Mouse (Mus musculus) neural tube, embryonic 10.5 days (tissue): Measurements from ENCODE around the gene Tysnd1.
A peak's percentile ranks its signal among the peaks of the same experiment; 100 is the strongest.

Experiments
- DNase-seq: peaks from one replicate; pipeline ENCODE4 v3.0.0-alpha.2; 2017; ENCODE audit warnings: low spot score; ENCODE audit errors: extremely low spot score

Gene Tysnd1

GRCm38 (mm10) chr10:61694870-61695670 is at the start of gene Tysnd1:
TSS of gene Tysnd1 (plus strand) at chr10:61695514.
- DNase-seq: peak; percentile 91

GRCm38 (mm10) chr10:61646557-61646956 is 48.8 kb upstream of the Tysnd1 start:
- DNase-seq: no peak

- peak; percentile 93 for DNase-seq
Observed at GRCm38 (mm10) chr10:61647790-61648736, 47.3 kb upstream of the Tysnd1 start, which contains the start of gene Ppa1. TSS of gene Ppa1 (plus strand) at chr10:61648552.

- DNase-seq: no peak
Observed at GRCm38 (mm10) chr10:61648737-61649645, 46.3 kb upstream of the Tysnd1 start.

- DNase-seq: no peak
Observed at GRCm38 (mm10) chr10:61654105-61654504, 41.2 kb upstream of the Tysnd1 start.

- no peak for DNase-seq
Observed at GRCm38 (mm10) chr10:61654691-61655090, 40.6 kb upstream of the Tysnd1 start.

- no peak for DNase-seq
Observed at GRCm38 (mm10) chr10:61655188-61655587, 40.1 kb upstream of the Tysnd1 start.

GRCm38 (mm10) chr10:61656928-61657882 is 38.1 kb upstream of the Tysnd1 start:
- no peak for DNase-seq

GRCm38 (mm10) chr10:61657985-61658384 is 37.3 kb upstream of the Tysnd1 start:
- DNase-seq: peak; percentile 47

- no peak for DNase-seq
Observed at GRCm38 (mm10) chr10:61661887-61662286, 33.4 kb upstream of the Tysnd1 start.

- no peak for DNase-seq
Observed at GRCm38 (mm10) chr10:61662391-61662988, 32.8 kb upstream of the Tysnd1 start.

GRCm38 (mm10) chr10:61665111-61665510 is 30.2 kb upstream of the Tysnd1 start:
- no peak for DNase-seq

GRCm38 (mm10) chr10:61665651-61666050 is 29.7 kb upstream of the Tysnd1 start:
- no peak for DNase-seq

- no peak for DNase-seq
Observed at GRCm38 (mm10) chr10:61669289-61669688, 26.0 kb upstream of the Tysnd1 start.

- no peak for DNase-seq
Observed at GRCm38 (mm10) chr10:61669896-61670295, 25.4 kb upstream of the Tysnd1 start.

GRCm38 (mm10) chr10:61670758-61671157 is 24.6 kb upstream of the Tysnd1 start:
- DNase-seq: no peak

GRCm38 (mm10) chr10:61675935-61676334 is 19.4 kb upstream of the Tysnd1 start:
- no peak for DNase-seq

- DNase-seq: no peak
Observed at GRCm38 (mm10) chr10:61679545-61679944, 15.8 kb upstream of the Tysnd1 start.
